Mouse (Mus musculus) c-Kit-negative CD71-positive TER-119-positive erythroid progenitor cells, embryonic 14.5 days (primary cell): ENCODE measurements at regions not wholly inside any gene's neighbourhood (a gene's known extent, or its start where the extent isn't known, plus 50 kb on each side); places are given as distances from the start of the nearest gene placed in this dataset.

ENCODE experiments used
- DNase-seq: peaks from one replicate; pipeline ENCODE4 v3.0.0-alpha.2; 2013; ENCODE audit warnings: low read depth, low spot score

GRCm38 (mm10) chr12:10571643-10572377, 181.2 kb downstream of the Rdh14 start:
- DNase-seq = no peak

GRCm38 (mm10) chr12:10572378-10572650, 181.7 kb downstream of the Rdh14 start:
- DNase-seq = no peak

GRCm38 (mm10) chr12:10573381-10573780, 182.8 kb downstream of the Rdh14 start:
- DNase-seq = no peak

GRCm38 (mm10) chr12:10582840-10583614, 192.5 kb downstream of the Rdh14 start:
- no peak for DNase-seq

- DNase-seq = no peak
These were observed 193.5 kb downstream of the Rdh14 start for GRCm38 (mm10) chr12:10584026-10584425.

- DNase-seq = peak; percentile 27
These were observed 199.0 kb downstream of the Rdh14 start for GRCm38 (mm10) chr12:10589537-10589936.

GRCm38 (mm10) chr12:10597976-10598746, 207.6 kb downstream of the Rdh14 start:
- no peak for DNase-seq

- DNase-seq = no peak
These were observed 209.5 kb downstream of the Rdh14 start for GRCm38 (mm10) chr12:10600111-10600510.

- DNase-seq = no peak
These were observed 227.7 kb downstream of the Rdh14 start for GRCm38 (mm10) chr12:10618319-10618718.

- no peak for DNase-seq
These were observed 230.0 kb downstream of the Rdh14 start for GRCm38 (mm10) chr12:10620541-10620940.

- no peak for DNase-seq
These were observed 248.0 kb downstream of the Rdh14 start for GRCm38 (mm10) chr12:10638591-10638990.

GRCm38 (mm10) chr12:10654466-10655184, 264.1 kb downstream of the Rdh14 start:
- no peak for DNase-seq

- no peak for DNase-seq
These were observed 264.6 kb downstream of the Rdh14 start for GRCm38 (mm10) chr12:10655185-10655544.

GRCm38 (mm10) chr12:10658826-10659225, 268.3 kb downstream of the Rdh14 start:
- DNase-seq = no peak

- no peak for DNase-seq
These were observed 296.2 kb downstream of the Rdh14 start for GRCm38 (mm10) chr12:10686747-10687146.
